Mouse (Mus musculus) frontal cortex, adult 2 months (tissue): Measurements from ENCODE around the gene Macf1. TPM values are rescaled to one million over a fixed set of nuclear protein-coding genes. Genes with fewer than 3 reads are reported as not detected.
"Not testable (repeated sequence)": the region's sequence is repeated elsewhere in the genome, so short reads cannot be mapped to it uniquely, and the experiment has no call there.

Experiments
- DNase-seq, 2 experiments: peaks; one replicate each; pipeline ENCODE4 v3.0.0; 2022; ENCODE audit warnings: low spot score in 1 of 2; ENCODE audit errors: extremely low spot score in 1 of 2
- polyA plus RNA-seq: library from polyadenylated mRNA; depleted of rRNA; stranded (reverse); fragments of >200 nt; gene quantifications from 2 replicates; pipeline ENCODE4 v1.2.3, GENCODE M21; 2012

Gene Macf1
- polyA plus RNA-seq, 1 experiment, result 184 TPM

DNA sequence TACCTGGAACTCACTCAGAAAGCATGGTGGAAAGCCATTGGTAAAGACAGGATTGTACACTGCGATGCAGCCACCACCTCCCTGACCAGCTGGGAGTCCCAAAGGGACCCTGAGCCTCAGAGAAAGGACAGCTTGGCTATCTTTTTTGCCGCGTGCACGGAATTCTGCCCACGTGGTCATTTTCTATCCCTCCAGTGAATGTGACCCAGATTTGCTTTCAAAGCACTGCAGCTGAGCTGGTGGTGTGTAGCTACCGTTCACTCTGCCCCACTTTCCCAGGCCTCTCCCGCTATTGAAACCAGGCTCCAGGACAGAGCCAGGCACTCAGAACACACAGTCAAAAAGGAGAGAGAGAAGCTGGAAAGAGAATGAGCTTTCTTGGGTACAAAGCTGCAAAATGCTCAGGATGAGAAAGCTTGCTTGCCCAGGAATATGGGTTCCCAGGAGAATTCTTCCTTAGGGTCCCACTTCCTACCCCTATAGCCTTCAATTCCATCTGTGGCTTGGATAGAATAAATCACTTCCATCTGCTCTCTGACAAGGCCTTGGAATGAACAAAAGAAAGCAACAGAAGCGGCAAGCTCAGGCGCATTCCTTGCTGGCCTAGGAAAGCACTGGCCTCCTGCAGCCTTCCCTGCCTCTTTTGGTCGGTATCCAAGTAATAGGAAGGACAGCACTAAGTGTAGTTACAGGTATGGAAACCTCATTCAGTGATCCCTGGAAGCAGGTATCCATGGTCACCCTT lies 6.9 kb downstream of the Macf1 start:
- DNase-seq, result peak in 1 of 2 experiments; percentile 80

DNA sequence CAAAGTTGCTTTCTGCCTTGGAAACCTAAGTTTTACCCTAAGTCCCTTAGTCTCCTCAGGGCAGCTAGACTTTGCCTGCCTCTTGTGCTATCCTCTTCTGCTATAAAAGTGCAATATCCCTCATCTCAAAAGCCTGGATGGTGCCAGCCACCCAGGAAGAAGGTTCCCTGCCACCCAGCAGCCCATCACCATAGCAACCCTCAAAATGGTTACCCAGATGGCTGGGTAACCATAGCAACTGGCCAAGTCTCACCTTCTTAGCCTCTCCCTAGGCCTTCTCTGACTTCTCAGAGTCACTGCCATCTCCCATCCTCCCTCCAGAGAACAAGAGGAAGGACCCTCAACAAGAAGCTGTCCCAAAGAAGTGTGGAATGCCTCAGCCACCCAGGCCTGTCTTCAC lies 13.6 kb downstream of the Macf1 start:
- peak in 1 of 2 experiments; percentile 72 for DNase-seq

- peak in 1 of 2 experiments; percentile 46 for DNase-seq
Observed at GRCm38 (mm10) chr4:123669696-123670095, 14.5 kb downstream of the Macf1 start.

DNA sequence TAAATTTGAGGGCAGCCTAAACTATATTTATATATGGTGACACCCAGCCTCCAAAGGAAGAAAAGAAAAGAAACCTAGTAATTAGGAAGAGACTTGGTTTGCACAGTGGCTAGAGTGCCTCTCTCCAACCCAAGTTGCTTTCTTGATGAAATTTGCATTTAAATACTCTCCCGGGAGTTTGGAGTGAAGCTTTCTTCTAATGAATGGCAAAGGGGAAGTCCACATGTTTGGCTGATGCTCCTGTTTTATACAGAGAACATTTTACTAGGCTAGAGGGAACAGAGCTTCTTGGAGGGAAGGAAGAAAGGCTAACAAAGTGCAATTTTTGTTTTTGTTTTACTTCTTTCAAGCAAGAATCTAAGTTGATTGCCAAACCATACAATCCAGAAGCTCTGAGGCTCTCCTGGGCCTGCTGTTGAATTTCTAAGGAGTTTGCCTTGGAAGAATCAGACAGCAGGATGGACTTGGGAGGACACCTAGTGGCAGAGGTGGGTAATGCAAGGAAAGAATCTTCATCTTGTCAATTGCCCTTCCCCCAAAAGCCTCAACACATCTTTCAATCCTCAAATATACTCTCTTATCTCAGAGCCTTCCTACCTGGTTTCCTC lies 16.8 kb downstream of the Macf1 start:
- DNase-seq, result peak; percentile 74 to 97

DNA sequence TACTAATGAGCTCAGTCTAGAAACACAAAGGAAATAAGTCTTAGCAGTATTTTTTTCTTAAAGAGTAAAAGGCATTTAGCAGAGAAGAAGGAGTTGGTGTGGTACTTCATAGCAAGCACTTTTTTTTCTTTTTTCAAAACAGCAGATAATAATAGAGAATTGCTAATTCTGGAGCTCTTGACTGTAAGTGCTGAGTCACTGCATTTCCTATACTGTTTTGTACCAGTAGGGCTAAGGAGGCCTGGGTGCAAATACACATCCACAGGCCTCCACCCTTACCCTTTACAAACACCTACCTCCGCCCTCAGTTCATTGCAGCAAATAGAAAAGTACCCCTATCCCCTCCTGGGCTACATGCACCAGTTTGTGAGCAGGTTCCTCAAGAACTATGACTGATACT lies 17.6 kb downstream of the Macf1 start:
- DNase-seq, result peak in 1 of 2 experiments; percentile 45

DNA sequence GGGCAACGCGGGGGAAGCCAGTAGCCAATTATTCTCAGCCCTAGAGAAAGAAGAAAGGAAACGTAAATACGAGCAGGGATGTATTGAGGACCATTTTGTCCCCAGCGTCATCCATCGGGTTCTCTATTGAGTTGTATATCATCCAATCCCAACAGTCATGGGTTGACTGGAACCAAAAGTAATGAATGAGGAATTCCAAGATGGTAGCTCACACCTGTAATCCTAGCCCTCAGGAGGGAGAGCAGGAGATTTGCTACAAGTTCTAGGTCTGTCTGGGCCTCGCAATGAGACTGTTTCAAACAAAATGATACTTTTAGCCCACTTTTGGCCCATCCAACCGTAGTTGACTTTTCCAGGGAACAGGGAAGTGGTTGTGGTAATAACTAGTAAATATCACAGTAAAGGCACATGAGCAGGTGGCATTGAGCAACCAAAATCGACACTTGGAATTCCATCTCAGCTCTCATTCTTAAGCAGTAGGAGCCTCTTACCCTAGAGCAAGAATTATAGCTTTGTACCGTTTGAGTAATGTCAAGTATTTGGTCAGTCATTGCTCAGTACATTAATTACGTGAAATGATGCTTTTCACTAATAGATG lies 18.4 kb downstream of the Macf1 start:
- DNase-seq, result no peak

DNA sequence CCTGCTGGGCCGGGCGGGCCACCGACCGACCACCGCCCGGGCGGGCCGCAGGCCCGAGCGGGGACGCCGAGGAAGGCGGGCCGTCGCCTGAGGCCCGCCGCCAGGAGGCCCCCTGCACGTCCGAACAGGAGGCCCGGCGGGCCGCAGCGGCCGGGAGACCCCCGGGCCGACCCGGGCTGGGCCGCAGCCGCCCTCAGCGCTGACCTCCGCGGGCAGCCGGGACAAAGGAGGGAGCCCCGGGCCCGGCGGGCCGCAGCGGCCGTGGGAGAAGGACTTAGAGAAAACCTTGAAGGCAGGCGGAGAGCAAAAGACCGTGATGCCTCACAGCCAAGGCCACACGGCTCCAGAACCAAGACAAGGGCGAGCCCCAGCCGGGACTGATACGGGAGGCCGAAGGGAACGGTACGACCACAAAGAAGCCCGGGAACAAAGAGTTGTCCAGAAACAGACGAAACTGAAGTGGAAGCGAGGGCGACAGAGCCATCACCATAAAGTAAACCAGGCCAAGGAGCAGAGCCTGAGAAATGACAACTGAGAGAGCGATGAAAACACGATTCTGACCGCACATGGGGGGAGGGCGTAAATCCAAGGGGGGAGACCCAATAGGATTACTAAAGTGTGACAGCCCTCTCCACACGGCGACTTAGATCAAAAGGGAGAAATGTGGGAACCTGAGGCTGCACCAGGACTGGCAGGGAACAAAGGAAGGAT lies 19.1 kb downstream of the Macf1 start:
- no peak for DNase-seq

GRCm38 (mm10) chr4:123664021-123664950 lies 19.9 kb downstream of the Macf1 start:
- DNase-seq, result peak in 1 of 2 experiments; percentile 62

DNA sequence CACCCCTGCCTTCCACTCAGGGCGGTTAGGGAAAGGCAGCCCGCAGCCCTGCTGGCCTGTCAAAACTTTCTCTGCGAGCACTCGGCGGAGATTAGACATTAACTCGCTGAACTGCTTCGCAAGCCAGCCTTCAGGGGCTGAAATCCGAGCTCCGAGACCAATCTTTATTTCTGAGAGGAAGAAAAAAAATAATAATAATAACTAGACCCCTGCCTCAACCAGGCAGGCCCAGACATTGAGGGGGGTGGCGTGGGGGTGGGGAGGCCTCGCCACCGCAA lies 20.5 kb downstream of the Macf1 start:
- no peak for DNase-seq

GRCm38 (mm10) chr4:123662914-123663687 lies 21.1 kb downstream of the Macf1 start:
- no peak for DNase-seq

- no peak for DNase-seq
Observed at GRCm38 (mm10) chr4:123658175-123658574, 26.0 kb downstream of the Macf1 start.

DNA sequence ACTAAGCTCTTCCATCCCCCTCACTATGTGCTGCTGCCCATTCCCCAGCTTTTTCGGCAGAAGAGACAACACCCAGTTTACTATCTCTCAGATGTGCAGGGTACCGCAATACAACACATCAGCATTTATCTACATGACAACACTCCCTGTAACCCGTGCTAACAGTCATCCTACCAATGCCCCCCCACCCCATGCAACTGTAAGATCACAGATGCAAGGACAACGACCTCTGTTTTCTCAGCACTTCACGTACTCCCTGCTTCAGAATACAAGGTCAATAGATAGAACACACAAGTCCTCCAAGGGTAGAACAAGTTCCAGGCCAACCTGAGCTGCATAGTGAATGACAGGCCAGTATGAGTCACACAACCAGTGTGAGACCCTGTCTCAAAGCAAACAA lies 28.9 kb downstream of the Macf1 start:
- no peak for DNase-seq

- DNase-seq, result no peak
Observed at GRCm38 (mm10) chr4:123654566-123654965, 29.6 kb downstream of the Macf1 start.

DNA sequence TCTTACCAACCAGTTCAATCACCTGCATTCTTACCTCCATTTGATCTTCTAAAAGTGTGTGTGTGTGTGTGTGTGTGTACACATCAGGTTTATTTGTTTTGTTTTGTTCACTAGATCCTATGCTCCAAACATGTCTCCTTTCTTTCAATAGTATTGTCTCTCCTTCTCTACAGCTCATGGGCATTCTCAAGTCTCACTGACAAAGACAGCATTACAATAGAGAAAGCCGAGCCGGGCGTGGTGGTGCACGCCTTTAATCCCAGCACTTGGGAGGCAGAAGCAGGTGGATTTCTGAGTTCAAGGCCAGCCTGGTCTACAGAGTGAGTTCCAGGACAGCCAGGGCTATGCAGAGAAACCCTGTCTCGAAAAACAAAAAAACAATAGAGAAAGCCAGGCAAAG lies 30.7 kb downstream of the Macf1 start:
- not testable (repeated sequence) for DNase-seq

- no peak for DNase-seq
Observed at GRCm38 (mm10) chr4:123652130-123652529, 32.0 kb downstream of the Macf1 start.

DNA sequence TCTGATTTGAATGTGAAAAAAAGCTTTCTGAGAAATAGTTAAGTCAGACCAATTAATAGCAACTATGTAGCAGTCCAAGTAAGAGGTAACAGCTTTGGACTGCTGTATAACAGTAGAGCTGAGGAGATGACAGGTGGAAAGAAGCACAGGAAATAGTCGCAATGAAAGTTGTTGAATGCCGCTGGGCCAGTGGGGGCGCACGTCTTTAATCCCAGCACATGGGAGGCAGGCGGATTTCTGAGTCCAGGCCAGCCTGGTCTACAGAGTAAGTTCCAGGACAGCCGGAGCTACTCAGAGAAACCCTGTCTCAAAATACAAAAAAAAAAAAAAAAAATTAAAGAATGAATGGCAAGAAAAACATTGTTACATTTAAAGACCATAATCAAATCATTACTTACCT lies 35.0 kb downstream of the Macf1 start:
- no peak for DNase-seq

DNA sequence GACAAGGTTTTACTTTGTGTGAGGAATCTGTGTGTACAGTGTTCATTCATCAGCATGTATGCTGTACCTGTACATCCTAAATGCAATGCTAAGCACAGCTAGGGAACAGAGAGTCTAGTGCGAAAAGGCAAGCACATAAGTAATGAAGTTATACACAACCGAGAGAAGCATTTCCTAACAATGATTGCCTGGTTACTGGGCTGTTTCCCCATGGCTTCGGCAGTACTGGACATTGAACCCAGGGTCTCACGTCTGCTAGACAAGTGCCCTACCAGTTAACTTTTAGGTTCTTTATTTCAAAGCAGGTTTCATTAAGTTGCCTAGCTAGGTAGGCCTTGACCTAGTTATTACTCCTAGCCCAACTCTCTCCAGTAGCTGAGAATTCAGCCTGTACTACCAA lies 36.5 kb downstream of the Macf1 start:
- DNase-seq, result no peak

GRCm38 (mm10) chr4:123647109-123647508 lies 37.1 kb downstream of the Macf1 start:
- DNase-seq, result no peak

GRCm38 (mm10) chr4:123645246-123645845 lies 38.8 kb downstream of the Macf1 start:
- no peak for DNase-seq
